Mouse (Mus musculus): Measurements from ENCODE around the gene Ccdc6.
"Not testable (repeated sequence)": the region's sequence is repeated elsewhere in the genome, so short reads cannot be mapped to it uniquely, and the experiment has no call there.

Ccdc6 gene

DNA sequence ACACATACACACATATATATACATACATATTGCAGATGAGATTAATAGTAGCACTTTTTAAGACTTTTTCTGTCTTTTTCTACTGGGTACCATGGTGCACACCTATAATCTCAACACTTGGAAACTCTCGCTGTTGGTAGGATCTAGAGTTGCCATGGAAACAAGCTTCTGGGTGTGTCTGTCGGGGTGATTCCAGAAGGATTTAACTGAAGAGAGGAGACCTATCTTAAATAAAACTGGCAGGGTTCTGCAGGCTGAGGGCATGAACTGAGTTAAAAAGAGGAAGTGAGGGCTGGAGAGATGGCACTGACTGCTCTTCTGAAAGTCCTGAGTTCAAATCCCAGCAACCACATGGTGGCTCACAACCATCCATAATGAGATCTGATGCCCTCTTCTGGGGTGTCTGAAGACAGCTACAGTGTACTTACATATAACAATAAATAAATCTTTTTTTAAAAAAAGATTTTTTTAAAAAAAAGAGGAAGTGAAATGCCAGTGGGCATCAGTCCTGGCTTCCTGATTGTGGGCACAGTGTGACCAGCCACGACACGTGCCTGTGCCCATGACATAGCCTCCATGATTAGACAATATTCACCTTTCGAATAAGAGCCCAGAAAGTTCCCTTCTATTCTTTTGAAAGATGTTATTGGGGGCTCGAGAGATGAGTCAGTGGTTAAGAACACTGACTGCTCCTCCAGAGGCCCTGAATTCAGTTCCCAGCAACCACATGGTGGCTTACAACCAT is 102.7 kb downstream of the Ccdc6 start:
- in situ Hi-C loops (cut with MboI, MseI): no loop called here

DNA sequence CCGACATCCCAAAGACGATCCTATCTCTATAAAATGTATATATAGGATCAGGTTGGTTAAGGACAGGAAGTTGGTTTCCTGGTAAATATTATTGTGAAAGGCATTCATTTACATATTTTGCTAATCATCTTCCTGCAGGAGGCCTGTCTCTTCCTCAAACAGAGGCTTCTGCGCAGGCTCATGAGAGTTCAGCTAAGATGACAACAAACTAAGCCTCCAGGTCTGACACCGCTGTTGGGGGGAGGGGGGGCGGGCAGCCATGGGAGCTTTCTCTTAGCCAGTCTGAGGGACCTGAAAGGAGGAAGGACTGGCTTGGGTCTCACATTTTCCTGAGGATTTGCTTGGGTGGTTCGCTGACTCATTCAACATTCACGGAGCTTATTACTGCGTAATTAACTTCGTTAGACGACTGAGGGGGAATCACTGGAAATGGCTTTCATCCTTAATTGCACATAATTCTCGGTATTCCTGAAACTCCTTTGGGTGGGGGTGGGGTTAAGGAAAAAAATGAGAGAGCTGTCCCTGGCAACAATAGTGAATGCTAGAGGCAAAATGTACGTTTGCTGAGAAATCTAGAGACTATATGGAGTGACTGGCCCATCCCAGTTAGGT is 104.1 kb downstream of the Ccdc6 start:
- in situ Hi-C loops (cut with MboI, MseI): no loop called here

DNA sequence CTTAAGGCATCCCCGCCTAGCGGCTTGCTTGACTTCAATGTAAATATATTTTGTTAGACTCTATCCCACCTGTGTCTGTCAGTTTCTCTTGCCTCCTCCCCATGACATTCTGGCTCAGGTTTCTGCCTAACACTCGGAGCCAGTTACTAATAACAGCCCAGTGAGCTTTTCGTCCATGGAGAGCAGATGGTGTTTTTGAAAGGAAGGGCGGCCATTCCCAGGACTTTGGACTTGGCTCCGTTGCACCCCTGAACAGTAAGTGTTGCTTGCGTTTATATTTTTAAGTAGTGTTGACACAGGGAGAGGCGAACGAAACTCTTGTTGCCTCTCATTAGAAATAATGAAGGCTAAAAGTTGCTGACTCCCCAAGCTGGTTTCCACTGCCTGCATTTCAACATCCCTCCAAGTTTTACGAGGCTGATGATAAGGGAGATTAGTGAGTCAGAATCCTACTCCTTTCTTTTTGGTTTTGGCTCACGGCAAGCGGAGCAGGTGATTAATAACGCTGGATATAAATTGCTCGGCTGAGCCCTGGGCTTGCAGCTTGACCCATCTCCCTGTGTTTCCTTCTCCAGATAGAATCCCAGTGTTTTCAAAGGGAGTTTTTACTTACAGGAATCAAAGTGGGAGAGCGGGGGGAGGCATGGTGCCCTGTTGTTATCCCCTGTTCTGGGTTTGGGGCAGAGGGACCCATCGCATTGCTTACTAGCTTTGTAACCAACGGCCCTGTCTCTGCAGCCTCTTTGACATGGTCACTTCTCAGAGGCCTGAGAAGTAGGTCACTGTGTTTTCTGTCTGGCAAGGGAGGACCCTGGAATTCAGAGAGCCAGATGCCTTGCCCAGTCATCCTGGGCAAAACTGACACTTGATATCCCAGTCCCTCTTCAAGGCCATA is 107.8 kb downstream of the Ccdc6 start, which contains the start of gene Mrln:
Mrln (plus strand) TSS at position 160 of the 895 bp plus-strand sequence.
- in situ Hi-C loops (cut with MboI, MseI): no loop called here

DNA sequence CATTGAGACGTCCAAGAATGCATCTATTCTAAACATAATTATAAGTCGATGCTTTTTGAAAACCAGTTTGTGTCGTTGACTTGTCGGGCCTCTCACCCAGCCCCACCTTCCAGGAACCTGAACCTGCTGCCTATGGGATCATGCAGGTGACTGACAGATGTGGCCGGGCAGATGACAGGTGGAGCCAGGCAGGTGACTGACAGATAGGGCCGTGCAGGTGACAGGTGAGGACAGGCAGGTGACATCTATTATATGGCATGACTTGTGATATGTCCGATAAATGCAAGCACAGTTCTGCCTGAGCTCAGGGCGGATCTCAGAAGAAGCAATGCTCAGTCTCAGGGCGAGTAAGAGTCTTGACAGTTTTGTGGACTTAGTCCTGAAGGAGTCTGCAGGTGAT is 114.4 kb downstream of the Ccdc6 start:
- in situ Hi-C loops (cut with MboI, MseI): no loop called here

DNA sequence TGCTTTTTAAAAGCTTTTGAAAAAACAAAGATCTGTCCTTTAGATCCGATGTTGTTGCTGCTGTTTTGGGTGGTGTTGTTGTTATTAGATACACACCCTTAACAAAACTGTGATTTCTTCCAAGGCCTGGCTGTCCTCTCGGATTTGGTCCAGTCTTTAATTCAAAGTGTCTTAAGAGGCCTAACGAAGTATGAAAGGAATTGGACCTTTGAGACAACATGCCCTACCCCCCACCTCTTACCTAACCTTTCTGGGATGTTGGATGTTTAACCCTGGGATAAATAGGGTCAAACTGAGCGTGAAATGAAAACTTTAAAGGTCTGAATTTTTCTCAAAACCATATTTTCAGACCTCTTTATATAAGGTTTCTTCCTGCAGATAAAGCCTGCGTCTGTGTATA is 124.0 kb downstream of the Ccdc6 start:
- in situ Hi-C loops (cut with MboI, MseI): no loop called here

DNA sequence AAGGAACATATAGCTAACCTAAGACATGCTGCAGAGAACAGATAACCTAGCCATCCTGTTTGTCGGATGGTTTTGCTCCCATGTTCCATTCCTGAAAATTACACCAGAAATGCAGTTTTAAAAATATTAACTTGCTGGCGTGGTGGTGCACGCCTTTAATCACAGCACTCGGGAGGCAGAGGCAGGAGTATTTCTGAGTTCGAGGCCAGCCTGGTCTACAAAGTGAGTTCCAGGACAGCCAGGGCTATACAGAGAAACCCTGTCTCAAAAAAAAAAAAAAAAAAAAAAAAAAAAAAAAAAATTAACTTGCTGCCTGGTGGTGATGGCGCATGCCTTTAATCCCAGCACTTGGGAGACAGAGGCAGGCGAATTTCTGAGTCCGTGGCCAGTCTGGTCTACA is 125.3 kb downstream of the Ccdc6 start:
- in situ Hi-C loops (cut with MboI, MseI): not testable (repeated sequence)

DNA sequence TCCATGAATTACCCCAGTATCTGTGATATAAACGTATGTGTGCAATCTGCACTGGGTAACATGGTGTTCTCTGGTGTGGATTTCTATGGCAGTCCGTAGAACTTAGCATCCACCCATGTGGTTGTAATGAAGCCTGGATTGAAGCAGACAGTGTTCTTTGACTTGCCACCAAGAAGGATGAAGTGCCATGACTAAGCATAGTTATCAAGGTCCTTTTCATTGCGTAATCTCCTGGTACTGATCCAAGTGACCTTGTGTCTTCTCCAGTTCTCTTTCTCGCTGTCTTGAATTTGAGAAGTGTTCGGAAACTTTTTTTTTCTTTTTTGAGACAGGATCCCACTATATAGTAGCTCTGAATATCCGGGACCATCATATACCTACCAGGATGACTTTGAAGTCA is 127.7 kb downstream of the Ccdc6 start:
- in situ Hi-C loops (cut with MboI, MseI): no loop called here

DNA sequence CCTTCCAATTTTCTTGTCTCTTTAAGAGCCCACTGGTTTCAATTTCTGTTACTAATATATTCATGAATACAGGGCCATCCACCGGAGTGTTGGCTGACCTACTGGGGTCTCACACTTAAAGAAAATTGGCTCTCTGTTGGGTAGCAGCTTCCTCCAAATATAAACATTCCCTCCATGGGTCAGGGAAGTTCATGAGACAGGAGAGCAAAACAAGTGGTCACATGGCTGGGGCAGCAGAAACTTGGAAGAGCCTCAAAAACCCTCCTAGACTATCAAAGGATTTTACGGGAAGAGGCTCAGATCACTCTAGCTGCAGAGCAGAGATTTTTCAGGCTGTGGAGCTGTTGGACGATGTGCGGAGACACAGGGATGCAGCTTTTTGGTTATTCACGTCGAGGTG is 128.8 kb downstream of the Ccdc6 start:
- in situ Hi-C loops (cut with MboI, MseI): no loop called here

DNA sequence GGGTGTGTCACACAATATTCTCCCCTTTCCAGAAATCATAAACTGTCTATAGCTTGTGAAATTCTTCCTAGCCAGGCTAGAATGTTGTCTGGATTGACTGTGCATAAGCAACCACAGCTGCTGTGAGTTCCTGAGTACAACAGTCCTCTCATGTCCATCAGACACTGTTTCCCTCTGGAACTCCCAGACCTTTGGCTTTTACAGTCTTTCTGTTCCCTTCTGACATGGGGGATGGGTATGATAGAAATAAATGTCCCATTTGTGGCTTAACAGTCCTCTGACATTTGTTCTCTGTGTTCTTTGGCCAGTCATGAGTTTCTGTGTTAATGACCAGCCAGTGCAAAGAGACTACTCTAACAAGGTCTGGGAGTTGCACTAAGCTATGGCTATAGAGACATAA is 129.7 kb downstream of the Ccdc6 start:
- in situ Hi-C loops (cut with MboI, MseI): no loop called here

DNA sequence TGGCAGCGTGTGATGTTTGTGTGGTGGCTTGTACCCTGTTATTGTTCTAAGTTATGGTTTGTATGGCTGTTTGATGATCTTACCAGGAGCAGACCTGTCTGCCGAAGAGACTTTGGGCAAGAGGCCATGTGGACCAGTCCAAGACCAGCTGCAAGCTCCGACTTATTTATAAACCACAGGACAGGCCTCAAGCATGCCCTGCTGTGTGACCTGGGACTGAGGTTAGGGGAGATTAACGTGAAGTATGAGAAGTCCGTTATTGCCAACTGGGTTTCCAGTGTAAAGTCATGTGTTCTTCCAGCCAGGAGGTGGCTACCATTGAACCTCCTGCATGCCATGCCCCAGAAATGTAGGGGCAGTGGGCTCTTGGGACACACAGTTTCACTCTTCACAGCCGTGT is 133.4 kb downstream of the Ccdc6 start:
- in situ Hi-C loops (cut with MboI, MseI): no loop called here

DNA sequence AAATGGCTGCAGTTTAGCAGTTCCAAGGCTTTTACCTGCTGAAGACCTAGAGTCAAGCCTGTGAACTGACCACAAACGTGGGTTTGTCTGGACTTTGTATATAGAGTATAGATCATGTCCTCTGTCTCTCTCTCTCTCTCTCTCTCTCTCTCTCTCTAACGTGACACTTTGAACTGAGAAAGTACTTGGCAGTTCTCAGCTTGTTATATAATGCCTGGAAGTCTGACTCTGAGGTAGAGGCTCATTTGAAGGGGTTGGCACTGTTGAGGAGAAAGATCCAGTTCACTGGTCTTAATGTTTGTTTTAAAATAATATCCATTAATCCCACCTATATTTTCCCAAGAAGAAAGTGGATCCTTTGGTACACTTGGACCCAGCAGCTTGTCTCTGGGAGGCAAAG is 141.0 kb downstream of the Ccdc6 start:
- in situ Hi-C loops (cut with MboI, MseI): no loop called here

Measured in T-helper 17 cell (primary cell).